Mouse (Mus musculus) left cerebral cortex, adult 11 months (tissue): Measurements from ENCODE around the gene Hyal2.
"Not testable (repeated sequence)": the region's sequence is repeated elsewhere in the genome, so short reads cannot be mapped to it uniquely, and the experiment has no call there.

Source experiments
- DNase-seq: peaks from one replicate; pipeline ENCODE4 v3.0.0; 2022; ENCODE audit warnings: low spot score

The Hyal2 gene

GRCm38 (mm10) chr9:107570016-107570415 is 2.3 kb downstream of the Hyal2 start:
- no peak for DNase-seq

GRCm38 (mm10) chr9:107570845-107571244 is 3.1 kb downstream of the Hyal2 start:
- DNase-seq: no peak

- DNase-seq: no peak
These were observed 4.0 kb downstream of the Hyal2 start for GRCm38 (mm10) chr9:107571534-107572326.

- DNase-seq: no peak
These were observed 4.5 kb downstream of the Hyal2 start for GRCm38 (mm10) chr9:107572327-107572662.

- not testable (repeated sequence) for DNase-seq
These were observed 6.0 kb downstream of the Hyal2 start for GRCm38 (mm10) chr9:107573774-107574173.

- DNase-seq: no peak
These were observed 8.0 kb downstream of the Hyal2 start for GRCm38 (mm10) chr9:107575579-107576356.

GRCm38 (mm10) chr9:107576357-107577107 is 8.8 kb downstream of the Hyal2 start, which contains the start of gene Hyal1:
Gene Hyal1, plus strand, starts transcription at chr9:107576927.
- DNase-seq: no peak

GRCm38 (mm10) chr9:107577871-107578270 is 10.1 kb downstream of the Hyal2 start:
- no peak for DNase-seq

- DNase-seq: no peak
These were observed 10.8 kb downstream of the Hyal2 start, which contains the start of gene Naa80 for GRCm38 (mm10) chr9:107578587-107578986. Gene Naa80, plus strand, starts transcription at chr9:107578887.

- DNase-seq: no peak
These were observed 11.5 kb downstream of the Hyal2 start for GRCm38 (mm10) chr9:107579023-107579900.

- DNase-seq: peak; percentile 79
These were observed 13.0 kb downstream of the Hyal2 start, which contains the start of gene Hyal3 for GRCm38 (mm10) chr9:107580501-107581317. Gene Hyal3, plus strand, starts transcription at chr9:107580818.

GRCm38 (mm10) chr9:107581584-107581983 is 13.8 kb downstream of the Hyal2 start:
- DNase-seq: no peak

- DNase-seq: no peak
These were observed 14.8 kb downstream of the Hyal2 start for GRCm38 (mm10) chr9:107582509-107583062.

- no peak for DNase-seq
These were observed 15.4 kb downstream of the Hyal2 start for GRCm38 (mm10) chr9:107583174-107583573.

GRCm38 (mm10) chr9:107586504-107586903 is 18.8 kb downstream of the Hyal2 start:
- no peak for DNase-seq

- peak; percentile 98 for DNase-seq
These were observed 19.5 kb downstream of the Hyal2 start, which contains the start of gene Ifrd2 for GRCm38 (mm10) chr9:107586974-107587832. Gene Ifrd2, plus strand, starts transcription at chr9:107587642.

GRCm38 (mm10) chr9:107587833-107588639 is 20.3 kb downstream of the Hyal2 start:
- no peak for DNase-seq
